Mouse (Mus musculus): ENCODE measurements around the gene Parp8. TPM values are rescaled to one million over a fixed set of nuclear protein-coding genes. Genes with fewer than 3 reads are reported as not detected.

Gene Parp8
- polyA plus RNA-seq, 1 experiment from 2014 or later = 20.4 TPM

DNA sequence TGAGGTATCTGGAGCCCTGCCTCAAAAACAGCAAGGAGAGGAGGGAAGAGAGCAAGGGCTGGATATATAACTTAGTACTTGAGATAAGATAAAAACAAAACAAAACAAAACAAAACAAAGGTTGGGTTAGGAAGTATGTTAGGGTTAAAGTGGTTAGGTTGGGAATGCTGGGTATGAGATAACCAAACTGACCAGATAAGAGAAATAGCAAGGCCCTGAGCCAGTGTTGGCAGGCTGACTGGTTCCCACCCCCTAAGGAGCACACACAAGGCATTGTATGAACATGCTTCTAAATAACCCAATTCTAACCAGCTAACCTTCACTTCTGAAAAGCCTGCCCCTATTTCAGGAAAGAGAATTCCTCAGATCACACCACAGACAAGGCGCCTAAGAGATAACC is 7.1 kb upstream of the Parp8 start:
- Histone ChIP-seq H3K9ac (no peak overlapping the region), H3K27ac (no peak overlapping the region), H3K4me1 (no peaks in the 10 kb centered on the region), H3K9me3 (replicated peaks) (no peaks in the 10 kb centered on the region), H3K4me2 (replicated peaks) (no peak overlapping the region), H3K4me3 (no peak overlapping the region), H3K27me3 (no peaks in the 10 kb centered on the region), H3K36me3 (no peaks in the 10 kb centered on the region)
- no peak for ATAC-seq (ENCODE audit: low FRiP score)
- 96% methylated on average over 1 of the region's 1 CpGs for WGBS

DNA sequence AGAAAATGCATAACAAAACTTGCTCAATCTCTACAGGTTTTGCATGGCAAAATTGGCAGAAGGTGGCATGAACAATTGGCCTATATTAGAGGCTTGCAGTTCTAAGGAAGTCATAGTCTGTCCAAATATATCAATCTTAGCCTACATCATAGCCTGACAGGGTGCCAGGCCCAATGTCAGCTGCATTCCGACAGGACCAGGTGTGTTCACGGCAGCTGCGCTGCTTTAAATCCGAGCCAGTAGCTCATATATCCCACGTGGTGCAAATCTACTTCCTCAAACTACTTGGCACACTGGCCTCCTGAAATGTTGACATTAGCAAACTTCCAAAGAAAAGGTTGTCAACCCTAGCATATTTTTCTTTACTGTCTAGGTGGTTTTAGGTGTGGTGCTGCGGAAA is 6.2 kb upstream of the Parp8 start:
- Histone ChIP-seq H3K27ac (no peak overlapping the region), H3K27me3 (0 out of 2 replicates have a peak, but pooled peaks cover 3% of the 10 kb centered on the region), H3K9me3 (replicated peaks) (no peaks in the 10 kb centered on the region), H3K4me3 (no peak overlapping the region), H3K9ac (no peak overlapping the region), H3K4me2 (replicated peaks) (no peak overlapping the region), H3K36me3 (no peaks in the 10 kb centered on the region), H3K4me1 (peaks cover 5% of the 10 kb centered on the region; the same call in 1 of the 2 replicates)
- 79% methylated on average over 6 of the region's 6 CpGs for WGBS
- no peak for ATAC-seq (ENCODE audit: low FRiP score)

DNA sequence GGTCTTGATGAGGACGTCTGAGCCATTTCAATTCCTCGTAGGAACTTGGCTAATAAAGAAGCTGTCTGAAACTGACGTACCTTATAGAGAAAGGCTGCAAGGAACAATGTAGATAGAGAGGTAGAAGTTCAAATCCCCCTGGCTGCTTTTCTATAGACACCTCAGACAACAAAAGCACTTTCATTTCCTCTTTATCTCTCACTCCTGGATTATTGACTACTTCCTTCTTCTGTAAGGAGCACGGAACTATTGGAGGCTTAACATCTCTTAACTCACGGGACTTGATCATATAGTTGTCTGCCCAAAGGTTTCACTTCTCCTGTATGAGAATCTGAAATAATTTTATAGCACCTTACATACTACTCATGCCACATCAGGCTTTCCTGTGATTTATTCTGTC is 2.9 kb upstream of the Parp8 start:
- ATAC-seq (ENCODE audit: low FRiP score) = no peak
- Histone ChIP-seq H3K9me3 (replicated peaks) (no peaks in the 10 kb centered on the region), H3K4me2 (replicated peaks) (no peak overlapping the region), H3K4me3 (no peak overlapping the region), H3K4me1 (peaks cover 13% of the 10 kb centered on the region; the same call in 1 of the 2 replicates), H3K27ac (no peak overlapping the region), H3K27me3 (0 out of 2 replicates have a peak, but pooled peaks cover 3% of the 10 kb centered on the region), H3K9ac (no peak overlapping the region), H3K36me3 (no peaks in the 10 kb centered on the region)
- WGBS = 78% methylated on average over 5 of the region's 5 CpGs

DNA sequence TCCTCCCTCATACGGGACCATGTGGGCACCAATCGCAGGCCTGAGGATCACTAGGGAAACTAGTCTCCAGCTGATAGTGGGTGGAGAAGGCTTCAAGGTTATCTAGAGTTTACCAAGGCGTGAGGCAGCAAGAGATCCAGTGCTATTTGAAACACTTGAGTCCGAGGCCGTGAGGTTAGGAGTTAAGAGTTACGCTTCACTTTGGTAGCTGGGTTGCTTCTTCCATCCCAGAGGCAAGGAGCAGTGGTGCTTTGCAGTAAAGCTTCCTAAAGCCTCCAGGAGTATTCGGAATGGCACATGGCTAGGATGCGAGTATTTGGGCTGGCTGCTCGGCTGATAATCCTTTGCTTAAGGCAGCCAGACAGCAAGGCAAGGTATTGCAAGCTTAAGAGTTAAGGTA is 2.0 kb upstream of the Parp8 start:
- no peak overlapping the region for H3K4me2 ChIP-seq (replicated peaks)
- no peak overlapping the region for H3K4me3 ChIP-seq
- 83% methylated on average over 9 of the region's 9 CpGs for WGBS
- no peaks in the 10 kb centered on the region for H3K36me3 ChIP-seq
- no peaks in the 10 kb centered on the region for H3K9me3 ChIP-seq (replicated peaks)
- no peak for ATAC-seq (ENCODE audit: low FRiP score)
- no peak overlapping the region for H3K27ac ChIP-seq
- no peak overlapping the region for H3K9ac ChIP-seq
- 0 out of 2 replicates have a peak, but pooled peaks cover 3% of the 10 kb centered on the region for H3K27me3 ChIP-seq
- H3K4me1 ChIP-seq = peaks cover 17% of the 10 kb centered on the region

DNA sequence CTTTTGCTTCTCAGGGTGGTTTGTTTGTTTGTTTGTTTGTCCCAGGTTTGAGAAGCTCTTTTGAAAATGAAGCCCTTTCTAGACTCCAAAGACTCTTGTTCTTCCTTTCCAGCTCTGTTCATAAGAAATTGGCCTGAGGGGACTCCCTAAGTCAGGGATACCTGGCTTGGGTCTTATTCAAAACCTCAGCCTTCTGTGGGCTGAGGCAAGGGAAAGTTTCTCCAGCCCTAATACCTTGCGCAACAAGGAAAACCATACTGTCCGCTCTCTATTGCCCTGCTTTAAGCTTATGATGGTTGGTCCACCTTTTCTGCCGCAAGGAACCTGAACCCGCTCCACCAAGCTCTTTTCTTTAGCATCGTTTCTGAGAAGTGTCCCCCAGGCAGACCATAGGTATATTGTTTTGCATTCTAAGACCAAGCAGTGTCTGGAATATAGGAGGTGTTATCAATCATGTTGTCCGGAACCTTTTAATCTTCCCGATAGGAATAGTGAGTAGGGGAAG is 991 bp upstream of the Parp8 start:
- Histone ChIP-seq H3K4me1 (peaks cover 17% of the 10 kb centered on the region), H3K27ac (peak overlapping the region; percentile 30), H3K9me3 (replicated peaks) (no peaks in the 10 kb centered on the region), H3K9ac (no peak overlapping the region), H3K36me3 (no peaks in the 10 kb centered on the region), H3K4me2 (replicated peaks) (peak overlapping the region; percentile 67), H3K4me3 (peak overlapping the region; percentile 82; the same call in 1 of the 2 replicates), H3K27me3 (0 out of 2 replicates have a peak, but pooled peaks cover 3% of the 10 kb centered on the region)
- no peak for ATAC-seq (ENCODE audit: low FRiP score)
- 49% methylated on average over 7 of the region's 7 CpGs for WGBS

DNA sequence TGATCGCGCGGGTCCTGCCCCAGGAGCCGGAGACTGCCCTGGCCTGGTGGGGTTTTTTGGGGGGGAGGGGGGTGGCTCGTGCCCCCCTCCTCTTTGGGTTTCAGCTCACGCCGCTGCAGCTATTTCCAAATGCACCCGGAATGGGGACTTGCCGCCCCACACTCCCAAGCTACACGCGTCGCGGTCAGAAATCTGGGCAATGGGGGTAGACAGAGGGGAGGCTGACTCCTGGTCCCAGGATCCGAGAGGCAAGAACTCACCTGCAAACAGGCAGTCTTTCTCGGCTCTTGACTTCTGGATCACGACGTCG is 466 bp downstream of the Parp8 start:
- Histone ChIP-seq H3K9ac (peak overlapping the region; percentile 91), H3K4me3 (peak overlapping the region; percentile 82), H3K9me3 (replicated peaks) (no peaks in the 10 kb centered on the region), H3K4me2 (replicated peaks) (peak overlapping the region; percentile 67), H3K4me1 (peaks cover 17% of the 10 kb centered on the region), H3K36me3 (no peaks in the 10 kb centered on the region), H3K27me3 (0 out of 2 replicates have a peak, but pooled peaks cover 3% of the 10 kb centered on the region), H3K27ac (peak overlapping the region; percentile 93)
- WGBS = under 1% methylated on average over 15 of the region's 18 CpGs
- ATAC-seq (ENCODE audit: low FRiP score) = peak; percentile 66

DNA sequence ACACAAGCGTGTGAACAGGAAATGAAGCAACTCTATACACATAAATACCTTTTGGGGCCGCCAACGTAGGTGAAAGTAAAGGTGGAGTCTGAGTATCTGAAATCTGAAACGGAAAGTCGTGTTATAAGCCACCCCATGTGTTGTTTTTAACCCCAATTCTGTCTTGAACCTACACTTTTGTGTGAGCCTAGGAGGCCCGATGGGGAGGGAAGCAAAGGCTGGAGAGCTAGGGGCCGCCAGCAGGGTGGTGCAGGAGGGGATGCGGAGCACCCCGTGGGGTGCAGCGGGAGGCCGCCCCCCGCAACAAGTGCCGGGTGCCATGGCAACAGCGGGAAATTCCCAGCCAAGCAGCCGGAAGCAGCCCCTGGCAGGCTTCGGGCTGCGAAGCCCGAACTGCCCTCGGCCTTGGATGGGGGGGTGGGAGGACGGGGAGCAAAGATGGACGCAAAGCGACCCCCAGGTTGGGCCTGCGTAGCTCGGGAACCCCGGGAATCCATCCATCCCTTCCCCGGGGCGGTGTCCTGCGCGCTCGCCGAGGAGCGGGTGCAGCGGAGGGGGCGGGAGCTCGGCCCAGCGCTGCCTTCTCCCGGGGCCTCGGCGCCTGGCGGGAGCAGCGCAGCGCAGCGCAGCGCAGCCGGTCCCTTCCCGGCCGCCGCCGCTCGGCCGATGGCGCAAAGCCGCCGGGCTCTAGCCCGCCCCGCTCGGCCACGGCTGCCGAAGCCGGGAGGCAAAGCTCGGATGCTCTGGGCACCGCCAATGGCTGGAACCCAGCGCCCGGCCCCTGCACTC is 1.0 kb downstream of the Parp8 start:
- Histone ChIP-seq H3K4me3 (peak overlapping the region; percentile 82), H3K27ac (peak overlapping the region; percentile 93), H3K4me1 (peaks cover 17% of the 10 kb centered on the region), H3K9ac (peak overlapping the region; percentile 91), H3K27me3 (0 out of 2 replicates have a peak, but pooled peaks cover 3% of the 10 kb centered on the region), H3K4me2 (replicated peaks) (peak overlapping the region; percentile 67), H3K36me3 (no peaks in the 10 kb centered on the region), H3K9me3 (replicated peaks) (no peaks in the 10 kb centered on the region)
- WGBS = under 1% methylated on average over 46 of the region's 64 CpGs
- peak; percentile 88 for ATAC-seq (ENCODE audit: low FRiP score)

DNA sequence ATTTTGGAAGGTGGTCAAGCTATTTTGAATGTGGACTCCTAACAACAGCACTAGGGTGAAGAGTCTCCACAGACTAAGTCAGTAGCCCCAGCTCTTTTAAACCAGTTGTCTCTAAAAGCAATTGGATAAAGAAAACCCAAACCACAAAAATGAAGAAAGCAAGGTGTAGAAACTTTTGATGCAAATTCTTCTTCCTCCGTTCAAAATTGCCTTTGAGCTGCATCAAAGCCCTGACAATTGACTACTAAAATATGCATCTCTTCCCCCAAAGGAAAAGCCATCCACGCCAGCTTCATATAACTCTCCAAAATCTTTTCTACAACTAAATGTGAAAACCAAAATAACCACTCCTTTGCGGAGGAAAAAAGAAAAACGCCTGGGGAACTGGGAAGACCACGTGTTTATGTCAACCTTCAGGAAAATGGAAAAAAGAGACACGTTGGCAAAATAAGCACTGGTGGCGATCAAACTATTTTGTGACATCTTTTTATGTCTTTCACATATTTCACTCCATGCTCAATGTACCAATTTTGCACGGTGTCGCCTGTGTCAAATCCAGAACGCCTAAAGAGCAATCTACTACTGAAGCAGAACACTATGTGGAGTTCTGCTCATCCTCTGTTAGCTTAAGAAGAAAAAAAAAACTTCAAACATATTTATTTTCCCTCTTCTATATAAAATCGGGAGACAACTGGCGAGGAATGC is 1.8 kb downstream of the Parp8 start:
- Histone ChIP-seq H3K4me2 (replicated peaks) (peak overlapping the region; percentile 67), H3K9me3 (replicated peaks) (no peaks in the 10 kb centered on the region), H3K4me1 (peaks cover 17% of the 10 kb centered on the region), H3K27me3 (0 out of 2 replicates have a peak, but pooled peaks cover 3% of the 10 kb centered on the region), H3K9ac (peak overlapping the region; percentile 91), H3K4me3 (peak overlapping the region; percentile 82), H3K36me3 (no peaks in the 10 kb centered on the region), H3K27ac (no peak overlapping the region)
- WGBS = 8% methylated on average over 12 of the region's 12 CpGs
- ATAC-seq (ENCODE audit: low FRiP score) = no peak

DNA sequence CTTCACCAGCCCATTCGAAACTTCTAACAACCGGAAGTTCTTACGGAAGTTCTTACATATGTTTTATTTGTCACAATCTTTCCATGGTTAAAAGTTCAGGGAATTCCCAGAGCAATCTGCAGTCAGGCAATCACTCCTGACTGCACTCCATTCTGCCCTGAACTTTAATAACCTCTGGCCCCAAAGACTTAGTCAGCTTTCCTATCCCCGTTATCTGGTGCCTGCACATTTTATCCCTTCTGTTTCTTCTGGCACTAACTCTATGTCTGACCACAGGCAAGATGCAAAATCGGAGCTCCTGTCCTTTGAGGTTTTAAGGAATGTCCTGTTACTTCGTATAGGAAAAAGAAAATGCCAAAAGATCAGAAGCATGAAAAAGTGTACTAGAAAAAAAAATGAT is 4.7 kb downstream of the Parp8 start:
- Histone ChIP-seq H3K9ac (no peak overlapping the region), H3K9me3 (replicated peaks) (no peaks in the 10 kb centered on the region), H3K4me1 (peaks cover 7% of the 10 kb centered on the region; the same call in 1 of the 2 replicates), H3K4me3 (no peak overlapping the region), H3K36me3 (no peaks in the 10 kb centered on the region), H3K4me2 (replicated peaks) (no peak overlapping the region), H3K27me3 (no peaks in the 10 kb centered on the region), H3K27ac (no peak overlapping the region)
- ATAC-seq (ENCODE audit: low FRiP score) = no peak
- WGBS = 80% methylated on average over 6 of the region's 6 CpGs

DNA sequence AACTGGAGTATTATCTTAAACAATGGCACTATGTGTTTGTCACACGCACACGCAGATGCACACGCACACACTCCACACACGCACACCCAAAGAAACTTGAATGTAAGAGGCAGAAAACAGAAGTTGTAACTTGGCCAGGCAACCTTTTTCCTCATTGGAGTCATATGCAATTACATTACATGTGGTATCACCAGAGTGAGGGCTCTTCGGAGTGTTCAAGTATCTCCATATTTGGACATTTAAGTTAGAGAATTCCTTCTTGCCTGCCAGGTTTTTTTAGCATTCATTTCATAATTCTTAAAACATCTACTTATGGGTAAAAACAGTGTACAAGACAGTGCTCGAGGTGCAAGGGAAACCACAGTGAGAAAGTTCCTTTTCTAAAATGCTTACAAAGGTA is 6.7 kb downstream of the Parp8 start:
- Histone ChIP-seq H3K9ac (no peak overlapping the region), H3K27ac (no peak overlapping the region), H3K36me3 (no peaks in the 10 kb centered on the region), H3K4me1 (peaks cover 7% of the 10 kb centered on the region; the same call in 1 of the 2 replicates), H3K9me3 (replicated peaks) (no peaks in the 10 kb centered on the region), H3K27me3 (no peaks in the 10 kb centered on the region), H3K4me3 (no peak overlapping the region), H3K4me2 (replicated peaks) (no peak overlapping the region)
- WGBS = 96% methylated on average over 6 of the region's 6 CpGs
- ATAC-seq (ENCODE audit: low FRiP score) = no peak

DNA sequence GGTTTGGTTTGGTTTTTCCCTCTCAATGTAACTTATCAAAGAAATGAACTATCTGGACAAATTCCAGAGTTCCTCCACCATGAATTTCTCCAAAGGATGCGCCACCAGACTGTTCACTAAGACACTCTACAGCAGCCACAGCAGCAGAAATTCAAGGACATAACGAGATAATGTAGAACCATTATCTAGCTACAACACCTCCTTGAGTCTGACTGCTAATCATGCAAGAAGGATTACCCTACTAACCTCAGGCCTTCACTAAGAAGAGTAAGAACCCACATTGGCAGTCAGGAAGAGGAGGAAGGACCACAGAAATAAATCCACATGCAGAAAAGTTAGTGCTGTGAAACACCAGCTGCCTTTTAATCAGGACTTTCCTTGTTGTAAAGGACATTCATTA is 11.8 kb downstream of the Parp8 start:
- no peak overlapping the region for H3K4me3 ChIP-seq
- no peaks in the 10 kb centered on the region for H3K4me1 ChIP-seq
- H3K9ac ChIP-seq = no peak overlapping the region
- no peak overlapping the region for H3K4me2 ChIP-seq (replicated peaks)
- H3K9me3 ChIP-seq (replicated peaks) = no peaks in the 10 kb centered on the region
- no peak for ATAC-seq (ENCODE audit: low FRiP score)
- no peaks in the 10 kb centered on the region for H3K27me3 ChIP-seq
- no peak overlapping the region for H3K27ac ChIP-seq
- 0 out of 2 replicates have a peak, but pooled peaks cover 3% of the 10 kb centered on the region for H3K36me3 ChIP-seq
- WGBS = 92% methylated on average over 2 of the region's 2 CpGs

DNA sequence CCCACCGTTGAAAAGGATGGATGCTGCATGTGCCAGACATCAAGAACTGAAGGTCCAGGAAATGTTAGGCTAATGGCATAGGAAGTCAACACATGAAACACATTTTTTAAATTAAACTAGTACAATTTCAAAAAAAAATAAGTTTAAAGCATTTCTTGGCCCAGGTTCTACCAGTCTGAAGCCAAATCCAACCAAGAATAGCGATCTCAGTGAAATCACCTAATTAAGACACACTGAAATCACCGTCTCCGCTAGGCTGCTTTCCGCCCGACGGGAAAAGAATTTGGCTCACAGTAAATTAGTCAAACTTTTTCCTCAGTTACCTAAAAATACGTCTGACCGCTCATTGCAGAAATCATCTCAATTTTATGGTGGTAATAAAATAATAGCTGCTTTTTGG is 13.3 kb downstream of the Parp8 start:
- Histone ChIP-seq H3K9ac (no peak overlapping the region), H3K9me3 (replicated peaks) (no peaks in the 10 kb centered on the region), H3K4me1 (no peaks in the 10 kb centered on the region), H3K27me3 (no peaks in the 10 kb centered on the region), H3K27ac (no peak overlapping the region), H3K4me2 (replicated peaks) (no peak overlapping the region), H3K4me3 (no peak overlapping the region), H3K36me3 (0 out of 2 replicates have a peak, but pooled peaks cover 3% of the 10 kb centered on the region)
- ATAC-seq (ENCODE audit: low FRiP score) = no peak
- 96% methylated on average over 9 of the region's 9 CpGs for WGBS
